Mouse (Mus musculus) monocyte, adult 5-6 weeks (primary cell): Measurements from ENCODE around the gene Abhd17a. TPM values are rescaled to one million over a fixed set of nuclear protein-coding genes. Genes with fewer than 3 reads are reported as not detected.
A peak's percentile ranks its signal among the peaks of the same experiment; 100 is the strongest.

Experiments used
- ATAC-seq: fragments of 153-309, 156-312 bp; replicated peaks from 2 replicates; pipeline ENCODE4 v1.8.0; 2017; ENCODE audit warnings: mild to moderate bottlenecking; ENCODE audit not compliant: low TSS enrichment, insufficient number of reproducible peaks, severe bottlenecking, poor library complexity, low FRiP score
- total RNA-seq: library from RNA; stranded (forward); fragments of 200-1000, 200-491, 200-594 nt; gene quantifications from 3 replicates; pipeline ENCODE4 v1.2.3, GENCODE M21; 2017

The Abhd17a gene
- total RNA-seq, 1 experiment from 2014 or later: 15.2 TPM

DNA sequence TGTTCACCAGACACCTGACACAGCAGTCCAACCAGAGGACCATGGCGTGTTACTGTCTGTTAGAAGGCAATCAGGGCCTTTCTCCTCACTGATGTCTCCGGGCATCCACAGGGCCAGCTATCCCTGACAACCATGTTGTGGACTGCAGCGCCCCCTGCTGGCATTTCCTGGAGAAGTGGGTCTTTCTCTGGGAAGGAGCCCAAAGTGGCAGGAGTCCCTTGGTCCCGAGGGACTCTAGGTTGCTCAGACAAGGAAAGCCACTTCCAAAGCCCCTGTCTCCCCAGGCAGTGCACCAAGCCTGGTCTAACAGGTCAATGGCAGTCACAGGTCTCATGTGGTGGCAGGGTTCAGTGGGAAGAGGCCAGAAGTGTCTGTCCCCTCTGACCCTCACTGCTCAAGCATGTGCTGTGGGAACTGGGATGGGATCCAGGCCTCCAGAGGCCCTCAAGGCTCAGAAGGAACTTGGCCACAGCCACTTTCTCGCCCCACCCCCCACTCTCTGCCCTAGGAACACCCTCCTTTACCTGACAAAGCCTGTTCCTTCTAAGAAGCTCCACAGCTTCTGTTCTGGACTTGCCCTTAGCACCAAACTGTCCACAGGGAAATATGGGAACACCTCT lies 32.7 kb downstream of the Abhd17a start:
- ATAC-seq: no peak

DNA sequence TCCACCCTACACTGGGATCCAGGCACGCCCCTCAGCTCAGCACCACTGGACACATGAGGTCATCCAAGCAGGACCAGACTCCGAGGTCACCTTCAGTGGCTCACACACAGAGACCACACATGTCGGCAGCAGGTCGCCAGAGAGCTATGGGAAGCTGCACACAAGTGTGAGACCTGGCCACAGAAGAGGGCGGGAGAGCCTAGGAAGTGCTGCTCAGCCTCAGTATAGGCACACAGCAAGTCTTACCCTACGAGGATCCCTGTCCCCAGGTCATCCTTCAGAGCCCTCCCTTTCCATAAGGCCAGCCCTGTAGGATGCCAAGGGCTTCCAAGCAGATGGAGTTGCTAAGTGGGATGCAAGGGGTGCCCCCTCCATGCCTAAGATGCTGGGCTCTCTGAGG lies 36.1 kb downstream of the Abhd17a start:
- ATAC-seq: no peak

DNA sequence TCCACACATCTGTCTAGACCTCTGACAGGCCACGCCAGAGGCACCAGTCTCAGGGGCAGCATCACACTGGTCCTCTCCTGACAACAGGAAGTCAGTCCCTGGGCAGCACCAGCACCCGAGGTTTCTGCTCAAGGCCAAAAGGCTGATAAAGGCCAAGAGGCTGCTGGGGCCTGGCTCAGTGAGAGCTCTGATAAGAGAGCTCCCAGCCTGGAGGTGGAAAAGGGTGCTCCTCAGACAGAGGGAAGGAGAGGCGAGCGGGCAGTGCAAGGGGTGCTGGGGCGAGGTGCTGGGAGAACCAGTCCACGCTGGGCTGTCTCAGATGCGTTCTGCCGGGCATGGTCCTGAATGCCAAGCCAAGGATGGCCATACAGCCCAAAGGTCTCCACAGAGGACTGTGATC lies 36.6 kb downstream of the Abhd17a start:
- no peak for ATAC-seq

DNA sequence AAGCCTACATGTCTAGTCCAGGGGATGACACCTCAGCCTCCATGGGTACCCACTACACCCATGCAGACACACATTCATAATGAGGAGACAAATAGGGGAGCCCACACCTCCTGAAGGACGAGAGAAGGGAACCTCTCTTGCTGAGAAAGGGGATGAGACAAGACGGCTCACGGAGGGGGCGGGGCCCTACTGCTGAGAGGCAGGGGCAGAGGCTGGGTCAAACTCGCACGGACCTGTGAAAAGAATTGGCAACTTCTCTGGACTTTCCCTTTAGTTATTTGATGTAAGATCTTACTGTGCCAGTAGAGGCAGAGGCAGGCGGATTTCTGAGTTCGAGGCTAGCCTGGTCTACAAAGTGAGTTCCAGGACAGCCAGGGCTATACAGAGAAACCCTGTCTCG lies 37.8 kb downstream of the Abhd17a start:
- no peak for ATAC-seq

DNA sequence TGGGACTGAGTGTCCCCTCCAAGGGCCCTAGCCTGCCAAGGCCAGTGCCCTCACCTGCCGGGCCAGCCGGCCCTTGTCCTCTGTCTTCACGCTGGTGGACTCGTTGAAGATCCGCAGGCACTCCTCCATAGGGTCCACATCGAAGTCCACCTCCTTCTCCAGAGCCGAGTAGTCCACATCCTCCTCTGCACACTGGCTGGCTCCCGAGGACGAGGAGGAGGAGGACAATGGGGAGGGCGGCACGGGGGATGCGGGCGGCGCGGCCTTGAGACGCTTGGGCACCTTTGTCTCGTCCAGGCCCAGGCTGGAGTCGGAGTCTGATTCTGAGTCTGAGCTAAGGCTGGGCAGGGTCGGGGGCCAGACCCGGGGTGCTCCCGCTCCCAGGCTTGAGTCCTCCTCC lies 40.9 kb downstream of the Abhd17a start:
- ATAC-seq: no peak

DNA sequence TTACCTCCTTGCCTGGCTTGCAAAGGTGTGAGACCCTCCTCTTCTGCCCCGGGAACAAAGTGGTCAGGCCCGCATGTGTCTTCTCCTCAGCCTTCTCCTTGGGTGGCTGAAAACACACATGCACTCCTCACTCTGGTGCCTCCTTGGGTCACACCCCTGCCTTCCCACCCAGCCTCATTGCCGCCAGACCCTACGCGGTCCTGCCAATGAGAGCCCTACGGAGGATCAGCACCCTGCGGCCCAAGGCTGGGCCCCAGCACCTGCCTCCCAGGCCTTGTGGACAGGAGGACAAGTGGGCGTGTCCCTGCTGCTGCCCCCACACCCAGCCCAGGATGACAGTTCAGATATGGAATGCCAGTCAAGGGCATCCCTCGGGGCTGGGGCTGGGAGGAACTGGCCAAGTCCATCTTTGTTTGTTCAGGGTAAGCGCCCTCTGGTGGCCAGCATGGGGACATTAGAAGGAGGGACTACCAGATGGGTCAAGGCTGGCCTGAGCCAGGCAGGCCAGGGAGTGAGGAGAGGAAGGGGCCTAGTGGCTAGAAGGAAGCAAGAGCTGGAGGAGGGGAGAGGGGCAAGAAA lies 41.6 kb downstream of the Abhd17a start:
- peak; percentile 54; the same call in 1 of the 2 replicates for ATAC-seq

DNA sequence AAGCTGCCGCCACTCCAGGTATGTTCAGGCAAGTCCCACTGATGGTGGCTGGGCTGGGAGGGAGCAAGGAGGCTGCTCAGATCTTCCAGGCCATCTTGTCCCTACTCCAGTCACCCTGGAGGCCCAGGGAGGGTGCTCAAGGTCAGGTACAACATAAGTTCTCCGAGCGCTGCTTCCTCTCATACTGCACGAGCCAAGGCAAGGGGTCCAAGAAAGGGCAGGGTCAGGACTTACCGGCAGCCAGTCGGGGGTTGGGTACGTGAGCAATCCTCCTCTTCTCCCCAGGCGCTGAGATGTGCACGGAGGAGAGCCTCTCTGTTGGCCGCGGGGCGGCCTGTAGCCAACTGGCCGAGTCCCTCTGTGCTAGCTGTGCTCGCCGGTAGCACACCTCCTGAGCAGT lies 42.6 kb downstream of the Abhd17a start:
- no peak for ATAC-seq

- ATAC-seq: no peak
Observed at GRCm38 (mm10) chr10:80546945-80547344, 43.2 kb downstream of the Abhd17a start.

DNA sequence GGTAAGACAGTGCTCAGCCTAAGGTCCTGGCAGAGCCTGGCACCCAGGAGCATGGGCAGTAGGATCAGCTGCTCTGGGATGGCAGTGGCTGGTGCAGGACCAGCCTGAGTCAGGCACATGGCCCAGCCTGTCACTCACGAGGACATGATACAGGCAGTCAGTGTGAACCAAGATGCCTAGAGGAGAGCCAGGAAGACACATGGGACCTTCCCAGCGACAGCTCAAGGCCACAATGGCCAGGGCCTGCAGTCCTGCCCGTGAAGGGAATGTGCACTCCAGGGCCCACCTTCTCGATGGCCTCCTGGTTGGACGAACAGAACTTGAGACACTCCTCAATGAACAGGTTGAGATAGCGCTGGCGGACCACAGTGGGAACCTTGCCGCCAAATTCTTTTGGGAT lies 44.6 kb downstream of the Abhd17a start:
- no peak for ATAC-seq

DNA sequence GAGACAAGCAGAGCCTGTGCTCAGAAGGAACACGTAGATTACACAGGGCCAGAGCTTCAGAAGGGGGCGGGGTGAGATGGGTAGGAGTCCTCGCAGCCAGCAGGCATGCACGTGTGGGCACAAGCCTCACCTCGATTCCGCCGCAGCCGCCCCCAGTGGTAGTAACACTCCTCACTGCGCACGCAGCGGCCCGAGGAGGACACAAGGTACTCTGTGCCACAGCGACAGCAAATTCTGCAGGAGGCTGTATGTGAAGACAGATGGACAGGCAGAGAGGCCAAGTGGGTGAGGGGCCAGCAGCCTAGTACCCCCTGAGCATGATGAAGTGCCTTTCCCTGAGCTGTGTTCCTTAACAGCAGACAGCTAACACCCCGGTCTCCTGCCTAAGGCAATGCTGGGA lies 46.3 kb downstream of the Abhd17a start:
- no peak for ATAC-seq

GRCm38 (mm10) chr10:80539493-80539892 lies 50.6 kb downstream of the Abhd17a start:
- no peak for ATAC-seq

DNA sequence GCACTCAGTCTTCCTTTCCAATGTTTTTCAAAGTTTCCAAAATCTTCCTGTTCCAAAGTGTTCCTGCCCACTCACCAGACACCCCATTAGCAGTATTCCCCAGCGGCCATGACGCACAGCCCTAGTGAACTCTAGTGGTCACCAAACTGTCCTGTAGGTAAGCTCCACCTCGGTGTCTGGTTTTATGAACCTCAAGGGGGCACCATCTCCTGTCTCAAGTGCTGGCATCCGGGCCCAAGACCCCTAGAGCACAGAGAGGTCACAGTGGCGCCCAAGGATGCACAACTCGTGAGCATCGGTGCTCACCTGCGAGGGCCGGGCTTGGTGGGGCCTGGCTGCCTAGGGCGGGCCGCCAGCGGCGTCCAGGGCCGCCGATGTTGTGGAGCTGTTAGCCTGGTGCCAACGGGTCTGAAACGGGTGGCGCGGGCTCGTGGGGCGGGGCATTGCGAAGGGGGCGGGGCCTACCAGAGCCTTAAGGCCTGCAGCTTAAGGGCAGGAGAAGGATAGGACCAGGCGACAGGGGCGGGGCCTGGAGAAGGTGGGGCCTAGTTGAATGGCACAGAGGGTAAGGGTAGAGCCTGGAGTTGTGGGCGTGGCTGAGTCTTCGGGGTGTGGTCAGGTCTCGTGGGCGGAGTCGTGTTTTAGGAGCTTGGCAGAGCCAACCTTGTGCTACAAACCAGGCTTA lies 51.3 kb downstream of the Abhd17a start, which contains the start of gene Atp8b3:
Gene Atp8b3 (minus strand): TSS at position 415 of the 685 bp plus-strand sequence.
- ATAC-seq: peak; percentile 70

DNA sequence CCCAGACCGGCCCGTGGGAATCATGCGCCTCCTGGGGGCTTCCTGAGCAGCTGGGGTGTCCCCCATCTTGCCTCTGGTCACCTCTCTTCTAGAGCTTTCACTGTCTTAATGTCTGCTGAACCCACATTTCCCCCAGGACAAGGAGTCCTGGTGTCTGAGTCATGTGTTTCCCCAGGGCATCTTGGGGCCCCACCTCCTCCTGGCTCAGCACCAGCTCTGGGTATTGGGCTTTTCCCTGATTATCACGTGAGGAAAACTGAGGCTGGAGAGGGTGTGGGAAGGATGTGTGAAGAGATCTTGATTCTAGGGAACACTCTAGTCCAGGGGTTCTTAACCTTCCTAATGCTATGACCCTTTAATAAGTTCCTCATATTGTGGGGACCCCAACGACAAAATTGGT lies 52.0 kb downstream of the Abhd17a start:
- ATAC-seq: no peak

GRCm38 (mm10) chr10:80535711-80536110 lies 54.4 kb downstream of the Abhd17a start:
- ATAC-seq: no peak

- ATAC-seq: no peak
Observed at GRCm38 (mm10) chr10:80535071-80535470, 55.1 kb downstream of the Abhd17a start.

DNA sequence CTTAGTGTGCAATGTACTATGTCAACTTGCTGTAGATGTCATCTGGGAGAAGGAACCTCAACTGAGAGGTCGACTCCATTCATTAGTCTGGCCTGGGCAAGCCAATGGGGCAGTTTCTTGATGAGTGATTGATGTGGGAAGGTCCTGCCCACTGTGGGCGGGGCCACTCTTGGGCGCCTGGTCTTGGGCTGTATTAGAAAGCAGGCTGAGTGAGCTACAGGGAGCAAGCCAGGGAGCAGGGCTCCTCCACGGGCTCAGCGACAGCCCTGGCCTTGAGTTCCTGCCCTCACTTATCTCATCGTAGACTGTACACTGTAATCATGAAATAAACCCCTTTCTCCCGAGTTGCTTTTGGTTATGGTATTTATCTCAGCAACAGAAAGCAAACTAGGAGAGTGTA lies 56.4 kb downstream of the Abhd17a start:
- no peak for ATAC-seq

Other genes with a start within 250 kb of the Abhd17a start
- gene Adamtsl5, start 241.9 kb downstream of the Abhd17a start, total RNA-seq: 0.10 to 0.43 TPM in 2 of 3 replicates, not detected in the other
- not detected in 3 replicates for gene Plk5, start 233.9 kb downstream of the Abhd17a start, total RNA-seq
- gene Mex3d, start 202.7 kb downstream of the Abhd17a start, total RNA-seq: 4.1 to 5.3 TPM (median 5.2 TPM) in 3 replicates
- gene Mbd3, start 190.8 kb downstream of the Abhd17a start, total RNA-seq: 11.4 to 34.6 TPM (median 18.6 TPM) in 3 replicates
- 56.9 to 82.5 TPM (median 76.8 TPM) in 3 replicates for gene Uqcr11, start 183.5 kb downstream of the Abhd17a start, total RNA-seq
- gene Tcf3, start 156.7 kb downstream of the Abhd17a start, total RNA-seq: 18.9 to 30.0 TPM (median 26.1 TPM) in 3 replicates
- gene Onecut3, start 95.5 kb downstream of the Abhd17a start, total RNA-seq: not detected in 3 replicates
- gene Atp8b3, start 51.2 kb downstream of the Abhd17a start, total RNA-seq: 1.0 to 1.6 TPM in 2 of 3 replicates, not detected in the other
- gene Rexo1, start 28.8 kb downstream of the Abhd17a start, total RNA-seq: 21.1 to 32.2 TPM (median 24.1 TPM) in 3 replicates
- 5.1 to 8.5 TPM (median 8.2 TPM) in 3 replicates for gene Klf16, start 13.0 kb downstream of the Abhd17a start, total RNA-seq
- gene Scamp4, start 12.5 kb upstream of the Abhd17a start, total RNA-seq: 6.0 to 11.2 TPM (median 7.9 TPM) in 3 replicates
- gene Adat3, start 12.5 kb upstream of the Abhd17a start, total RNA-seq: 1.8 TPM in 1 of 3 replicates, not detected in the others
- gene Gm49322, start 15.7 kb upstream of the Abhd17a start, total RNA-seq: 0.78 to 1.0 TPM in 2 of 3 replicates, not detected in the other
- 174 to 193 TPM (median 192 TPM) in 3 replicates for gene Csnk1g2, start 32.5 kb upstream of the Abhd17a start, total RNA-seq
- 14.6 to 23.9 TPM (median 23.1 TPM) in 3 replicates for gene Btbd2, start 66.7 kb upstream of the Abhd17a start, total RNA-seq
- 56.7 to 115 TPM (median 94.0 TPM) in 3 replicates for gene Mknk2, start 87.8 kb upstream of the Abhd17a start, total RNA-seq
- 57.4 to 129 TPM (median 87.2 TPM) in 3 replicates for gene Mob3a, start 111.6 kb upstream of the Abhd17a start, total RNA-seq
- 10.6 to 17.9 TPM (median 17.1 TPM) in 3 replicates for gene Izumo4, start 111.8 kb upstream of the Abhd17a start, total RNA-seq
- 65.5 to 110 TPM (median 103 TPM) in 3 replicates for gene Ap3d1, start 151.9 kb upstream of the Abhd17a start, total RNA-seq
- 5.2 to 17.7 TPM (median 6.3 TPM) in 3 replicates for gene Dot1l, start 164.9 kb upstream of the Abhd17a start, total RNA-seq
- gene Sf3a2, start 207.9 kb upstream of the Abhd17a start, total RNA-seq: 9.4 to 23.3 TPM (median 10.7 TPM) in 3 replicates
- gene Plekhj1, start 208.3 kb upstream of the Abhd17a start, total RNA-seq: 29.4 to 59.3 TPM (median 41.3 TPM) in 3 replicates
- gene Amh, start 214.9 kb upstream of the Abhd17a start, total RNA-seq: not detected in 3 replicates
- not detected in 3 replicates for gene Jsrp1, start 223.2 kb upstream of the Abhd17a start, total RNA-seq
- gene Oaz1, start 236.3 kb upstream of the Abhd17a start, total RNA-seq: 242 to 281 TPM (median 259 TPM) in 3 replicates